Mouse (Mus musculus) CH12.LX (cell line): ENCODE results near the gene Plcb3. TPM values are rescaled to one million over a fixed set of nuclear protein-coding genes. Genes with fewer than 3 reads are reported as not detected.

Experiments used
- DNase-seq: peaks from one replicate; pipeline ENCODE4 v3.0.0-alpha.2; 2013; ENCODE audit errors: extremely low read depth
- H3K27ac ChIP-seq: 2 replicates; pipeline ENCODE4 v1.5.1; 2012; ENCODE audit warnings: low read depth, mild to moderate bottlenecking, control low read depth, moderate library complexity; ENCODE audit not compliant: insufficient read depth
- H3K27me3 ChIP-seq: replicated peaks from 2 replicates; pipeline ENCODE3; 2012; ENCODE audit warnings: inconsistent platforms
- H3K36me3 ChIP-seq, 2 experiments: replicated peaks in 1 of 2; 2 replicates each; pipeline versions ENCODE3 to v1.6.1; 2012; ENCODE audit warnings: inconsistent platforms in 1 of 2, low read length in 1 of 2, mild to moderate bottlenecking in 1 of 2, mixed read lengths in 1 of 2, moderate library complexity in 1 of 2; ENCODE audit not compliant: control insufficient read depth in 1 of 2, insufficient read depth in 1 of 2
- H3K4me1 ChIP-seq, 2 experiments: 2 replicates each; pipeline ENCODE4 v1.6.1; 2012; ENCODE audit warnings: inconsistent platforms in 1 of 2, moderate library complexity in 1 of 2; ENCODE audit not compliant: insufficient read depth in 2 of 2, control insufficient read depth in 1 of 2
- H3K4me2 ChIP-seq: 2 replicates; pipeline ENCODE4 v1.6.1; 2012; ENCODE audit warnings: low read depth, mild to moderate bottlenecking, control low read depth; ENCODE audit not compliant: poor library complexity, insufficient read depth, severe bottlenecking
- H3K4me3 ChIP-seq, 3 experiments: fragments of 150-350 bp in 1 of 3; sonication (generic) in 1 of 3; replicated peaks in 1 of 3; 2 replicates each; pipeline versions ENCODE3 to v1.5.1; 2011 to 2012; ENCODE audit warnings: low read depth in 2 of 3, low read length in 2 of 3, mild to moderate bottlenecking in 2 of 3, moderate library complexity in 2 of 3, control low read depth in 1 of 3, improper control_type of control experiment in 1 of 3, inconsistent platforms in 1 of 3, mixed read lengths in 1 of 3; ENCODE audit not compliant: poor library complexity in 1 of 3
- H3K79me2 ChIP-seq: replicated peaks from 2 replicates; pipeline ENCODE4 v1.6.1; 2012; ENCODE audit warnings: mild to moderate bottlenecking, moderate library complexity; ENCODE audit not compliant: control insufficient read depth, poor library complexity, insufficient read depth, severe bottlenecking; ENCODE audit errors: extremely low read depth
- H3K9ac ChIP-seq: 2 replicates; pipeline ENCODE4 v1.6.1; 2012; ENCODE audit warnings: low read depth, mild to moderate bottlenecking, control low read depth, moderate library complexity; ENCODE audit not compliant: insufficient read depth
- H3K9me3 ChIP-seq: replicated peaks from 2 replicates; pipeline ENCODE3; 2012; ENCODE audit warnings: low read length, inconsistent platforms, mixed read lengths
- GABPA ChIP-seq: IDR thresholded peaks from 2 replicates; pipeline ENCODE4 v1.6.1; 2012; ENCODE audit warnings: low read depth, low read length, improper control_type of control experiment, inconsistent platforms; ENCODE audit not compliant: insufficient replicate concordance
- HCFC1 ChIP-seq: IDR thresholded peaks from 2 replicates; pipeline ENCODE4 v1.6.1; 2012; ENCODE audit warnings: low read depth, mild to moderate bottlenecking, inconsistent platforms, low read length, improper control_type of control experiment
- JUND ChIP-seq: conservative IDR thresholded peaks from 2 replicates; pipeline ENCODE4 v1.6.1; 2011; ENCODE audit warnings: low read depth, low read length, improper control_type of control experiment
- KAT2A ChIP-seq: IDR thresholded peaks from 2 replicates; pipeline ENCODE4 v1.6.1; 2012; ENCODE audit warnings: low read length, improper control_type of control experiment, inconsistent platforms; ENCODE audit not compliant: insufficient replicate concordance
- RAD21 ChIP-seq: IDR thresholded peaks from 2 replicates; pipeline ENCODE4 v1.6.1; 2011; ENCODE audit warnings: low read depth, mild to moderate bottlenecking, low read length, improper control_type of control experiment, moderate library complexity
- SIN3A ChIP-seq: IDR thresholded peaks from 2 replicates; pipeline ENCODE4 v1.6.1; 2012; ENCODE audit warnings: low read length, improper control_type of control experiment, inconsistent platforms
- ZMIZ1 ChIP-seq: IDR thresholded peaks from 2 replicates; pipeline ENCODE4 v1.6.1; 2012; ENCODE audit warnings: low read depth, mild to moderate bottlenecking, inconsistent platforms, low read length, improper control_type of control experiment
- dilution Hi-C: fragments of 300-500 bp; cut with MboI; formaldehyde crosslinking; loops from 2 replicates; pipeline ENCODE4 v1.14.3; 2020; ENCODE audit warnings: low sequenced_read_pairs; ENCODE audit not compliant: extremely low pct_unique_long_range_greater_than_20kb, extremely low pct_ligation_motif_present
- in situ Hi-C: fragments of 300-500 bp; cut with MboI; formaldehyde crosslinking; loops from 3 replicates; pipeline ENCODE4 v1.14.3; 2019; ENCODE audit warnings: low sequenced_read_pairs, low pct_ligation_motif_present, low pct_unique_long_range_greater_than_20kb, mixed read lengths
- polyA plus RNA-seq: library from polyadenylated mRNA; unstranded; fragments of >175 nt; gene quantifications from 2 replicates; pipeline ENCODE4 v1.2.1, GENCODE M21; 2012; ENCODE audit warnings: low read depth; ENCODE audit not compliant: insufficient read length
- total RNA-seq, 2 experiments: library from RNA; depleted of rRNA; stranded (reverse); fragments of 300-350 nt in 1 of 2; fragments of >200 nt in 1 of 2; gene quantifications; 2 replicates each; pipeline ENCODE4 v1.2.3; 2012 to 2014

The Plcb3 gene
- total and polyA plus RNA-seq, 3 experiments = 4.1 to 8.2 (median 7.5) TPM

DNA sequence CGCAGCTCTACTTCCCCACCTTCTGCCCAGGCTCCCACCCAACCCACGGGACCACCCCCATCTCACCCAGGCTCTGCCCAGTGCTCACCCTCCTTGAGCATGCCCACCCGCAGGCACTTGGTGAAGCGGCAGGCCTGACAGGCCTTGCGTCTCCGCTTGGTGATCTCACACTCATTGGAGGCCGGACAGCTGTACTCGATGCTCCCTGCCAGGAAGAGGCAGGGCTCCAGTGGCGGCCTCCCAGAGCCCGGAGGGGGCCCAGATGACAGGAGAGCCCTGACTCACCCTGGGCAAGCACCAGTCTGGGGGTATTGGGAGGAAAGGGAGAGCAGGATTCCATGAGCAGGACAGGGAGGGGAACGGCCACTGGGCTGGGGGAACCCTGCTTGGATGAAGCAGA is 62.3 kb downstream of the Plcb3 start:
- no peak overlapping the region for H3K27ac ChIP-seq
- no peaks in the 10 kb centered on the region for H3K9me3 ChIP-seq
- peaks cover 6 to 12% of the 10 kb centered on the region in 2 experiments; a peak in 2 of 4 replicates for H3K4me1 ChIP-seq
- no peak overlapping the region for H3K4me2 ChIP-seq
- H3K9ac ChIP-seq = no peak overlapping the region
- peaks cover 9% of the 10 kb centered on the region for H3K79me2 ChIP-seq
- DNase-seq = no peak
- in situ Hi-C loops (no loop called here), dilution Hi-C loops (no loop called here)
- no peak overlapping the region for H3K4me3 ChIP-seq
- peaks cover 31 to 69% of the 10 kb centered on the region in 2 experiments for H3K36me3 ChIP-seq
- no peaks in the 10 kb centered on the region for H3K27me3 ChIP-seq
- TF ChIP-seq GABPA (no peak), HCFC1 (no peak), JUND (no peak)

DNA sequence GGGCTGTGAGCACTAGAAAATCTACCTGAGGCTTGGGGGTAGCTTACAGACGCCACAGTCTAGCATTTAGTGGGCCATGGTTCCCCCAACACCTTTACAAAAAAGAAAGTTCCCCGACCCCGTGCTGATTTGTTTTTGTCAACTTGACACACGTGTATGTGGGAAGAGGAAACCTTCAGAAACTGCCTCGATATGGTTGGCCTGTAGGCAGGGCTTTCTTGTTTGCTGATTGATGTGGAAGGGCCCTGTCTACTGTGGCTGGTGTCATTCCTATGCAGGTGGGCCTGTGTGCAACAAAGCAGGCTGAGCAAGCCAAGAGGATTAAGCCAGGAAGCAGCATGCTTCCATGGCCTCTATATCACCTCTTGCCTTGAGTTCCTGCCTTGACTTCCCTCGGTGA is 63.2 kb downstream of the Plcb3 start:
- DNase-seq = no peak
- Histone ChIP-seq H3K9ac (no peak overlapping the region), H3K4me1 (peaks cover 8 to 22% of the 10 kb centered on the region in 2 experiments; a peak in 3 of 4 replicates), H3K27ac (no peak overlapping the region), H3K4me2 (no peak overlapping the region), H3K4me3 (no peak overlapping the region), H3K36me3 (peaks cover 31 to 61% of the 10 kb centered on the region in 2 experiments), H3K9me3 (no peaks in the 10 kb centered on the region), H3K27me3 (no peaks in the 10 kb centered on the region), H3K79me2 (peaks cover 18% of the 10 kb centered on the region)
- in situ Hi-C loops = no loop called here
- dilution Hi-C loops = no loop called here
- TF ChIP-seq RAD21 (no peak), ZMIZ1 (no peak), SIN3A (no peak), HCFC1 (no peak), KAT2A (no peak)

DNA sequence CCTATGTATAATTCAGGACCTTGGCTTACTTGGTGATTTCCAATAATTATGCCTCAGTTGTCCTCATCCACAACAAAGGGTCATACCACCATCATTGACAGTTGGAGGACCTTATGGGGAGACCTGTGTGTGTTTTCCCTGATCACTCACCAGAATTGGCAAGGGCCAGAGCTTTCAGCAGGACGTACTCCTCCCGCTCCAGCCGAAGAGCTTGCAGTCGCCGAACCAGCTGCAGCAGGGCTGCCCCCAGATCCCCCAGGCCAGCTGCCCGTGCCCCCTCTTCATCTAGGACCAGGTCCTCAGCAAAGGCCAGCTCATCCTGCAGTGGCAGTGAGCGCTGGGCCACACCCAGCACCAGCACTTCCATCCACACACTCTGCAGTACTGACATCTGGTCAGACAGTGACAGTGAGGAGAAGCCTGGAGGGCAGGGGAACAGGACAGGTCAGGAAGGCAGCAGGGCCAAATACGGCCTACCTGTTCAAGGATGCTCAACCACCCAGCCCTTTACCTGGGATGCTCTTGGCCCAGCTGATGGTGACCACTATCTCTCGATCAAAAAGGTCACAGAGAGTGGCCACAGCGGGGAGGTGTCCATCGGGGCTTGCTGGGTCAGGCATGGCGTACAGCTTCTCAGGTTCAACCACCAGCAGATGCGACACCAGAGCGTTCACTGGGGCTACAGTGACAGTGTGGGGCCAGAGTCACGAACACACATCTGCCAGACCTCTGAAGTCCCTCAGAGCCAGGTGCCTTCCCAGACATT is 63.9 kb downstream of the Plcb3 start:
- Histone ChIP-seq H3K9ac (no peak overlapping the region), H3K4me2 (no peak overlapping the region), H3K4me1 (peaks cover 10 to 28% of the 10 kb centered on the region in 2 experiments; a peak in 3 of 4 replicates), H3K4me3 (no peak overlapping the region), H3K27ac (no peak overlapping the region), H3K27me3 (no peaks in the 10 kb centered on the region), H3K79me2 (peaks cover 21% of the 10 kb centered on the region), H3K36me3 (peaks cover 31 to 66% of the 10 kb centered on the region in 2 experiments), H3K9me3 (no peaks in the 10 kb centered on the region)
- dilution Hi-C loops (no loop called here), in situ Hi-C loops (no loop called here)
- no peak for TF ChIP-seq JUND
- no peak for DNase-seq
